Mouse (Mus musculus): Measurements from ENCODE around the gene Erc2. TPM values are rescaled to one million over a fixed set of nuclear protein-coding genes. Genes with fewer than 3 reads are reported as not detected.

The Erc2 gene
- polyA plus RNA-seq, 1 experiment, result 0.53 TPM

- Histone ChIP-seq H3K79me2 (ENCODE audit: control insufficient read depth, insufficient read depth) (no peaks in the 10 kb centered on the region), H3K36me3 (ENCODE audit: control insufficient read depth, insufficient read depth) (no peaks in the 10 kb centered on the region), H3K4me2 (ENCODE audit: low read depth) (peak overlapping the region; percentile 31), H3ac (ENCODE audit: control insufficient read depth, insufficient read length) (no peak overlapping the region), H3K27me3 (ENCODE audit: control insufficient read depth, insufficient read depth, insufficient read length) (no peaks in the 10 kb centered on the region), H3K4me3 (no peak overlapping the region)
- TF ChIP-seq SRF (IDR thresholded peaks at IDR 0.05; ENCODE audit: control insufficient read depth, insufficient read length, low read depth) (no peak), CEBPB (IDR thresholded peaks at IDR 0.05; ENCODE audit: insufficient read depth, poor library complexity, severe bottlenecking) (peak; percentile 93), POLR2AphosphoS2 (IDR thresholded peaks at IDR 0.05; ENCODE audit: insufficient read length, low read depth) (no peak), TCF12 (IDR thresholded peaks at IDR 0.05; ENCODE audit: insufficient read depth, poor library complexity, severe bottlenecking) (no peak), MYOG (IDR thresholded peaks at IDR 0.05; ENCODE audit: control insufficient read depth in 1 of 3, insufficient read depth in 1 of 3, insufficient read length in 2 of 3, low read depth in 2 of 3) (no peak), REST (IDR thresholded peaks at IDR 0.05; ENCODE audit: insufficient read depth, insufficient read length) (no peak), TCF3 (IDR thresholded peaks at IDR 0.05; ENCODE audit: insufficient read length, low read depth) (no peak), E2F4 (IDR thresholded peaks at IDR 0.05; ENCODE audit: insufficient read depth) (no peak), USF1 (IDR thresholded peaks at IDR 0.05; ENCODE audit: low read depth) (peak; percentile 44)
Measured at GRCm38 (mm10) chr14:27837601-27838105, 215.4 kb downstream of the Erc2 start.

DNA sequence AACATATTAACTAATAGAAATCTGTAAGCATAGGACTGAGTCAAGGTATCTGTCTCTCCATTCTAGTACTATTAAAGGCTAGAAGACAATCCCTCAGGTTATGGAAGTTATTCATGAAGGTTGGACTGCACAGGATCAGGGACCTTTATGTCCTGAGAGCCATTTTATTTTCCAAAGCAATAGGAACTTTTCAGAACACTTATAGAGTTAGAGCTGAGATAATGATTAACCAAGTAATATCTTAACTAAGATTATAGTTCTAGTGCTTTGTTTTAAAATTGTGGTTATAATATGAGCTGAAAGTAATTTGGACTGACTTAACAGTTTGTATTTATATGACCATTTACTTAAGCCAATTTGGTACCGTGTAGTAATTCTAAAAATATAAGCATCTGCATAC, 217.9 kb downstream of the Erc2 start:
- H3K4me3 ChIP-seq, result no peak overlapping the region
- no peak overlapping the region for H3ac ChIP-seq (ENCODE audit: control insufficient read depth, insufficient read length)
- no peaks in the 10 kb centered on the region for H3K36me3 ChIP-seq (ENCODE audit: control insufficient read depth, insufficient read depth)
- H3K27me3 ChIP-seq (ENCODE audit: control insufficient read depth, insufficient read depth, insufficient read length), result no peaks in the 10 kb centered on the region
- H3K79me2 ChIP-seq (ENCODE audit: control insufficient read depth, insufficient read depth), result no peaks in the 10 kb centered on the region
- TF ChIP-seq TCF12 (IDR thresholded peaks at IDR 0.05; ENCODE audit: insufficient read depth, poor library complexity, severe bottlenecking) (no peak), MYOD1 (IDR thresholded peaks at IDR 0.05; ENCODE audit: control insufficient read depth in 1 of 3, insufficient read length in 2 of 3, low read depth in 2 of 3) (no peak), CEBPB (IDR thresholded peaks at IDR 0.05; ENCODE audit: insufficient read depth, poor library complexity, severe bottlenecking) (no peak), E2F4 (IDR thresholded peaks at IDR 0.05; ENCODE audit: insufficient read depth) (no peak), TCF3 (IDR thresholded peaks at IDR 0.05; ENCODE audit: insufficient read length, low read depth) (no peak), MAX (IDR thresholded peaks at IDR 0.05; ENCODE audit: low read depth) (no peak), POLR2AphosphoS2 (IDR thresholded peaks at IDR 0.05; ENCODE audit: insufficient read length, low read depth) (no peak), MYOG (IDR thresholded peaks at IDR 0.05; ENCODE audit: control insufficient read depth in 1 of 3, insufficient read depth in 1 of 3, insufficient read length in 2 of 3, low read depth in 2 of 3) (no peak), USF1 (IDR thresholded peaks at IDR 0.05; ENCODE audit: low read depth) (no peak), SRF (IDR thresholded peaks at IDR 0.05; ENCODE audit: control insufficient read depth, insufficient read length, low read depth) (no peak), POLR2A (IDR thresholded peaks at IDR 0.05; ENCODE audit: insufficient read length, low read depth) (no peak), REST (IDR thresholded peaks at IDR 0.05; ENCODE audit: insufficient read depth, insufficient read length) (no peak)
- no peak overlapping the region for H3K4me2 ChIP-seq (ENCODE audit: low read depth)

DNA sequence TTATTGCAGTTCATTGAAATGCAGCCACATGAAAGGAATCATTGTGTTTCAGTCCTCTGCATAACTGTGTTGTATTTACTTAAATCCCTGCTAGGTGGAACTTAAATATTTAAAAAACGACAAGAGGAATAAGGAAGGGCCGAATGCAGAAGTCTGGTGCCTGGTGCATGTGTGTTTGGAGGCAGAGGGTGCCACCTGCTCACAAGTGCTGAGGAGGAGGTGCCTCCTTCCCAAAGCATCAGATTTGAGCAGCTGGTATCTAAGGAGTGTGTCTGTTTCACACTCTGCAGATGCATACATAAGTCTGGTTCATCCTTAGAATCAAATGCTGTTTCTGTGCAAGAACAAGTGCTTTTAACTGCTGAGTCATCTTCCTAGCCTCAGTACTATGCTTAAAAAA, 224.6 kb downstream of the Erc2 start:
- H3ac ChIP-seq (ENCODE audit: control insufficient read depth, insufficient read length), result no peak overlapping the region
- H3K4me2 ChIP-seq (ENCODE audit: low read depth), result peak overlapping the region; percentile 20
- no peaks in the 10 kb centered on the region for H3K36me3 ChIP-seq (ENCODE audit: control insufficient read depth, insufficient read depth)
- TF ChIP-seq TCF3 (IDR thresholded peaks at IDR 0.05; ENCODE audit: insufficient read length, low read depth), result no peak
- TF ChIP-seq REST (IDR thresholded peaks at IDR 0.05; ENCODE audit: insufficient read depth, insufficient read length), result no peak
- TF ChIP-seq MAX (IDR thresholded peaks at IDR 0.05; ENCODE audit: low read depth), result no peak
- no peak for TF ChIP-seq MYOG (IDR thresholded peaks at IDR 0.05; ENCODE audit: control insufficient read depth in 1 of 3, insufficient read depth in 1 of 3, insufficient read length in 2 of 3, low read depth in 2 of 3)
- TF ChIP-seq MYOD1 (IDR thresholded peaks at IDR 0.05; ENCODE audit: control insufficient read depth in 1 of 3, insufficient read length in 2 of 3, low read depth in 2 of 3), result peak in 2 of 3 experiments; percentile 24 to 56
- TF ChIP-seq POLR2AphosphoS2 (IDR thresholded peaks at IDR 0.05; ENCODE audit: insufficient read length, low read depth), result no peak
- H3K27me3 ChIP-seq (ENCODE audit: control insufficient read depth, insufficient read depth, insufficient read length), result no peaks in the 10 kb centered on the region
- no peak overlapping the region for H3K4me3 ChIP-seq
- H3K79me2 ChIP-seq (ENCODE audit: control insufficient read depth, insufficient read depth), result no peaks in the 10 kb centered on the region

- Histone ChIP-seq H3K4me3 (no peak overlapping the region), H3K4me2 (ENCODE audit: low read depth) (peak overlapping the region; percentile 20), H3ac (ENCODE audit: control insufficient read depth, insufficient read length) (no peak overlapping the region), H3K27me3 (ENCODE audit: control insufficient read depth, insufficient read depth, insufficient read length) (no peaks in the 10 kb centered on the region), H3K79me2 (ENCODE audit: control insufficient read depth, insufficient read depth) (no peaks in the 10 kb centered on the region), H3K36me3 (ENCODE audit: control insufficient read depth, insufficient read depth) (no peaks in the 10 kb centered on the region)
- no peak for TF ChIP-seq REST (IDR thresholded peaks at IDR 0.05; ENCODE audit: insufficient read depth, insufficient read length)
- no peak for TF ChIP-seq SRF (IDR thresholded peaks at IDR 0.05; ENCODE audit: control insufficient read depth, insufficient read length, low read depth)
- peak in 1 of 3 experiments; percentile 34 for TF ChIP-seq MYOD1 (IDR thresholded peaks at IDR 0.05; ENCODE audit: control insufficient read depth in 1 of 3, insufficient read length in 2 of 3, low read depth in 2 of 3)
- TF ChIP-seq MYOG (IDR thresholded peaks at IDR 0.05; ENCODE audit: control insufficient read depth in 1 of 3, insufficient read depth in 1 of 3, insufficient read length in 2 of 3, low read depth in 2 of 3), result peak in 1 of 3 experiments; percentile 54
- peak; percentile 34 for TF ChIP-seq USF1 (IDR thresholded peaks at IDR 0.05; ENCODE audit: low read depth)
Measured at GRCm38 (mm10) chr14:27847291-27847690, 225.1 kb downstream of the Erc2 start.

DNA sequence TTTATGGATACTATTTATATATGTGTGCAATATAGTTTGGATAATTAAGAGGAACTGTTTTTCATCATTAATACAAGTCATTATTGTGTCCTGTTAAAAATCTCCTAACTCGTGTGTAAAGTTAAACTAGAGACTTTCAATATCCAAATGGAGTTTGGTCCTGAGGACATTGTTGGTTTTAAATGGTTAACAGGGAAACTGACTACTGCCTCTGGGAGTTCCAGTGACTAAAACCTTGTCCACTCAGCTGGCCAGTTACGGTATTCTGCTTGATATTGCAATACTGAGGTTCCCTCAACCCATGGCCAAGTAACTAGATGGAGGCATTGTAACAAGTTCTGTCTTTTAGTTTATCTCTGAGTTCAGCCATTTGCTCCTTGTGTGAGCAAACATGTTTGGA, 229.0 kb downstream of the Erc2 start:
- H3K79me2 ChIP-seq (ENCODE audit: control insufficient read depth, insufficient read depth), result no peaks in the 10 kb centered on the region

More for the DNA sequence above, 229.0 kb downstream of the Erc2 start:
- Histone ChIP-seq H3ac (ENCODE audit: control insufficient read depth, insufficient read length) (no peak overlapping the region), H3K36me3 (ENCODE audit: control insufficient read depth, insufficient read depth) (no peaks in the 10 kb centered on the region), H3K27me3 (ENCODE audit: control insufficient read depth, insufficient read depth, insufficient read length) (no peaks in the 10 kb centered on the region), H3K4me2 (ENCODE audit: low read depth) (no peak overlapping the region), H3K4me3 (no peak overlapping the region)
- TF ChIP-seq E2F4 (IDR thresholded peaks at IDR 0.05; ENCODE audit: insufficient read depth) (no peak), REST (IDR thresholded peaks at IDR 0.05; ENCODE audit: insufficient read depth, insufficient read length) (no peak), CEBPB (IDR thresholded peaks at IDR 0.05; ENCODE audit: insufficient read depth, poor library complexity, severe bottlenecking) (no peak), MYOD1 (IDR thresholded peaks at IDR 0.05; ENCODE audit: control insufficient read depth in 1 of 3, insufficient read length in 2 of 3, low read depth in 2 of 3) (no peak), TCF3 (IDR thresholded peaks at IDR 0.05; ENCODE audit: insufficient read length, low read depth) (no peak), TCF12 (IDR thresholded peaks at IDR 0.05; ENCODE audit: insufficient read depth, poor library complexity, severe bottlenecking) (no peak), SRF (IDR thresholded peaks at IDR 0.05; ENCODE audit: control insufficient read depth, insufficient read length, low read depth) (no peak), USF1 (IDR thresholded peaks at IDR 0.05; ENCODE audit: low read depth) (no peak), MYOG (IDR thresholded peaks at IDR 0.05; ENCODE audit: control insufficient read depth in 1 of 3, insufficient read depth in 1 of 3, insufficient read length in 2 of 3, low read depth in 2 of 3) (no peak), POLR2AphosphoS2 (IDR thresholded peaks at IDR 0.05; ENCODE audit: insufficient read length, low read depth) (no peak), POLR2A (IDR thresholded peaks at IDR 0.05; ENCODE audit: insufficient read length, low read depth) (no peak), MAX (IDR thresholded peaks at IDR 0.05; ENCODE audit: low read depth) (no peak)
